Mouse (Mus musculus): ENCODE measurements around the gene Rab11fip3. TPM values are rescaled to one million over a fixed set of nuclear protein-coding genes. Genes with fewer than 3 reads are reported as not detected.

Rab11fip3 gene
- total RNA-seq, 2 experiments from 2014 or later: 106 TPM

- DNase-seq (ENCODE audit: low spot score in 2 of 2): no peak
These were observed 65.5 kb downstream of the Rab11fip3 start for GRCm38 (mm10) chr17:26003864-26004263.

- no peak for DNase-seq (ENCODE audit: low spot score in 2 of 2)
These were observed 70.9 kb downstream of the Rab11fip3 start for GRCm38 (mm10) chr17:25998425-25998824.

GRCm38 (mm10) chr17:25993489-25993888 is 75.9 kb downstream of the Rab11fip3 start:
- no peak for DNase-seq (ENCODE audit: low spot score in 2 of 2)

- DNase-seq (ENCODE audit: low spot score in 2 of 2): no peak
These were observed 77.1 kb downstream of the Rab11fip3 start for GRCm38 (mm10) chr17:25992274-25992673.

- DNase-seq (ENCODE audit: low spot score in 2 of 2): no peak
These were observed 79.0 kb downstream of the Rab11fip3 start for GRCm38 (mm10) chr17:25990331-25990730.

- DNase-seq (ENCODE audit: low spot score in 2 of 2): peak; percentile 95 to 98
These were observed 83.8 kb downstream of the Rab11fip3 start, which contains the start of gene Capn15 for GRCm38 (mm10) chr17:25985306-25986294. Gene Capn15 (minus strand): TSS chr17:25985796.

- no peak for DNase-seq (ENCODE audit: low spot score in 2 of 2)
These were observed 84.6 kb downstream of the Rab11fip3 start for GRCm38 (mm10) chr17:25984556-25985305.

GRCm38 (mm10) chr17:25984066-25984465 is 85.3 kb downstream of the Rab11fip3 start:
- no peak for DNase-seq (ENCODE audit: low spot score in 2 of 2)

- no peak for DNase-seq (ENCODE audit: low spot score in 2 of 2)
These were observed 86.4 kb downstream of the Rab11fip3 start for GRCm38 (mm10) chr17:25982913-25983312.

- no peak for DNase-seq (ENCODE audit: low spot score in 2 of 2)
These were observed 88.5 kb downstream of the Rab11fip3 start for GRCm38 (mm10) chr17:25980854-25981253.

GRCm38 (mm10) chr17:25979829-25980738 is 89.3 kb downstream of the Rab11fip3 start:
- DNase-seq (ENCODE audit: low spot score in 2 of 2): no peak

- DNase-seq (ENCODE audit: low spot score in 2 of 2): no peak
These were observed 98.2 kb downstream of the Rab11fip3 start for GRCm38 (mm10) chr17:25970954-25971707.

GRCm38 (mm10) chr17:25970448-25970847 is 98.9 kb downstream of the Rab11fip3 start:
- DNase-seq (ENCODE audit: low spot score in 2 of 2): no peak

GRCm38 (mm10) chr17:25968176-25968575 is 101.2 kb downstream of the Rab11fip3 start:
- DNase-seq (ENCODE audit: low spot score in 2 of 2): no peak

- DNase-seq (ENCODE audit: low spot score in 2 of 2): no peak
These were observed 101.7 kb downstream of the Rab11fip3 start for GRCm38 (mm10) chr17:25967652-25968051.

- DNase-seq (ENCODE audit: low spot score in 2 of 2): no peak
These were observed 105.1 kb downstream of the Rab11fip3 start for GRCm38 (mm10) chr17:25964271-25964670.

GRCm38 (mm10) chr17:25962413-25962905 is 106.9 kb downstream of the Rab11fip3 start:
- DNase-seq (ENCODE audit: low spot score in 2 of 2): no peak

- DNase-seq (ENCODE audit: low spot score in 2 of 2): no peak
These were observed 107.8 kb downstream of the Rab11fip3 start for GRCm38 (mm10) chr17:25961566-25961965.

GRCm38 (mm10) chr17:25959630-25960467 is 109.5 kb downstream of the Rab11fip3 start:
- no peak for DNase-seq (ENCODE audit: low spot score in 2 of 2)

All from layer of hippocampus, adult 18-20 months (tissue).